Mouse (Mus musculus): ENCODE data around the gene Siah1a.
A peak's percentile ranks its signal among the peaks of the same experiment; 100 is the strongest.

The Siah1a gene

GRCm38 (mm10) chr8:86744313-86745220 lies 1.2 kb downstream of the Siah1a start:
- no peak for DNase-seq

- DNase-seq, result no peak
Measured at GRCm38 (mm10) chr8:86742605-86743345, 3.0 kb downstream of the Siah1a start.

- DNase-seq, result no peak
Measured at GRCm38 (mm10) chr8:86741627-86742026, 4.1 kb downstream of the Siah1a start.

GRCm38 (mm10) chr8:86740899-86741298 lies 4.8 kb downstream of the Siah1a start:
- no peak for DNase-seq

- no peak for DNase-seq
Measured at GRCm38 (mm10) chr8:86735446-86736111, 10.2 kb downstream of the Siah1a start.

GRCm38 (mm10) chr8:86734954-86735353 lies 10.8 kb downstream of the Siah1a start:
- no peak for DNase-seq

GRCm38 (mm10) chr8:86734171-86734570 lies 11.6 kb downstream of the Siah1a start:
- DNase-seq, result no peak

- DNase-seq, result no peak
Measured at GRCm38 (mm10) chr8:86730860-86731259, 14.9 kb downstream of the Siah1a start.

GRCm38 (mm10) chr8:86730303-86730702 lies 15.4 kb downstream of the Siah1a start:
- DNase-seq, result no peak

- DNase-seq, result no peak
Measured at GRCm38 (mm10) chr8:86728224-86728950, 17.3 kb downstream of the Siah1a start.

GRCm38 (mm10) chr8:86726959-86727358 lies 18.8 kb downstream of the Siah1a start:
- DNase-seq, result no peak

- DNase-seq, result no peak
Measured at GRCm38 (mm10) chr8:86721490-86721889, 24.2 kb downstream of the Siah1a start.

- DNase-seq, result no peak
Measured at GRCm38 (mm10) chr8:86720756-86721459, 24.8 kb downstream of the Siah1a start.

- no peak for DNase-seq
Measured at GRCm38 (mm10) chr8:86719368-86719767, 26.4 kb downstream of the Siah1a start.

- no peak for DNase-seq
Measured at GRCm38 (mm10) chr8:86718332-86718994, 27.3 kb downstream of the Siah1a start.

- DNase-seq, result peak; percentile 45 to 54
Measured at GRCm38 (mm10) chr8:86713407-86714188, 32.1 kb downstream of the Siah1a start.

- no peak for DNase-seq
Measured at GRCm38 (mm10) chr8:86712594-86712993, 33.1 kb downstream of the Siah1a start.

- no peak for DNase-seq
Measured at GRCm38 (mm10) chr8:86707873-86708272, 37.9 kb downstream of the Siah1a start.

- DNase-seq, result no peak
Measured at GRCm38 (mm10) chr8:86706756-86707155, 39.0 kb downstream of the Siah1a start.

- DNase-seq, result no peak
Measured at GRCm38 (mm10) chr8:86705317-86705716, 40.4 kb downstream of the Siah1a start.

- DNase-seq, result no peak
Measured at GRCm38 (mm10) chr8:86702453-86702852, 43.3 kb downstream of the Siah1a start.

All from cerebellum, postnatal 36 days (tissue).